Mouse (Mus musculus) testis, adult 2 months (tissue): Measurements from ENCODE around the gene Nudt4.

Experiments
- CTCF ChIP-seq: fragments of 200-500 bp; IDR thresholded peaks from 2 replicates; pipeline ENCODE4 v1.5.1; 2012; ENCODE audit warnings: low read depth, mild to moderate bottlenecking, inconsistent platforms, low read length, moderate library complexity; ENCODE audit not compliant: control insufficient read depth, insufficient read depth, insufficient replicate concordance
- POLR2A ChIP-seq: fragments of 200-500 bp; IDR thresholded peaks from 2 replicates; pipeline ENCODE4 v1.6.1; 2012; ENCODE audit warnings: low read depth, mild to moderate bottlenecking, inconsistent platforms, low read length, moderate library complexity; ENCODE audit not compliant: control insufficient read depth

DNA sequence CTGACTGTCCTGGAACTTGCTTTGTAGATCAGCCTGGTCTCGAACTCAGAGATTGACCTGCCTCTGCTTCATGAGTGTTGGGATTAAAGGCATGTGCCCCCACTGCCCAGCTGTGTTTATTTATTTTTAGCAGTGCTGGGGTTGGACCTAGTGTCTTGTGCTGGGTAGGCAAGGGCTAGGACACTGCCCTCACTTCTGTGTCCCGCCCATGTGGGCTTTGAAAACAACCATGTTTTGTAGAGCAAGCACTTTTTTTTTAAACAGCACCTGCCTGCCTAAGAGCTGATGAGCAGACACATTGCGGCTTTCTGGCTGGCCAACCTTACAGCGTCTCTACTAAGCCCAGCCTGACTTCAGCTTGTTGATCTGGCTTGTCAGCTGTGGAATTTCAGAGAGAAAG is 27.3 kb upstream of the Nudt4 start:
- TF ChIP-seq CTCF: no peak
- no peak for TF ChIP-seq POLR2A
